Mouse (Mus musculus) heart, adult 11 months (tissue): Measurements from ENCODE around the gene Clcn5.
A peak's percentile ranks its signal among the peaks of the same experiment; 100 is the strongest.

Experiments used
- DNase-seq: peaks from one replicate; pipeline ENCODE4 v3.0.0; 2022

The Clcn5 gene

DNA sequence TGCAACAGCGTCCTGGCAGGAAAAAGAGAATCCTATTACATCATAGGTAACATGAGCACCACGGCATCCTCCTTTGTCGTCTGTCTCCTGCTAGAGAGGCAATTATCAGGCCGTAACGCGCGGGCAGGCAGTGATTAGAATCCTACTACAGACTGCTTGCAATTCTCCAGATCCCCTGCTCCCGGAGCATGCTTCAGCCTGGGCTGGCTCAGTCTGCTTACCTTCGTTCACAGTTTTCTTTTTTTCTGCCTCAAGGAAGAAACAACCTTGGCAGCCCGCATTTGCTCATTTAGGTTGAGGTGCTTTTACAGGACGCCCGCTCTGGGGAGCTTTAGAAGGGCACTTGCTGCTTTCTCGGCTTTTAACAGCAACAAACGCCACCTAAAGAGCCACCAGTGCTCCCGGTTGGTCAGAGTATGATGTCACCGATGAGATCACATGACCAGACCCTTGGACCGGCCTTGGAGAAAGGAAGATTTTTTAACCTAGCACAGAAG, 130.8 kb downstream of the Clcn5 start:
- no peak for DNase-seq

DNA sequence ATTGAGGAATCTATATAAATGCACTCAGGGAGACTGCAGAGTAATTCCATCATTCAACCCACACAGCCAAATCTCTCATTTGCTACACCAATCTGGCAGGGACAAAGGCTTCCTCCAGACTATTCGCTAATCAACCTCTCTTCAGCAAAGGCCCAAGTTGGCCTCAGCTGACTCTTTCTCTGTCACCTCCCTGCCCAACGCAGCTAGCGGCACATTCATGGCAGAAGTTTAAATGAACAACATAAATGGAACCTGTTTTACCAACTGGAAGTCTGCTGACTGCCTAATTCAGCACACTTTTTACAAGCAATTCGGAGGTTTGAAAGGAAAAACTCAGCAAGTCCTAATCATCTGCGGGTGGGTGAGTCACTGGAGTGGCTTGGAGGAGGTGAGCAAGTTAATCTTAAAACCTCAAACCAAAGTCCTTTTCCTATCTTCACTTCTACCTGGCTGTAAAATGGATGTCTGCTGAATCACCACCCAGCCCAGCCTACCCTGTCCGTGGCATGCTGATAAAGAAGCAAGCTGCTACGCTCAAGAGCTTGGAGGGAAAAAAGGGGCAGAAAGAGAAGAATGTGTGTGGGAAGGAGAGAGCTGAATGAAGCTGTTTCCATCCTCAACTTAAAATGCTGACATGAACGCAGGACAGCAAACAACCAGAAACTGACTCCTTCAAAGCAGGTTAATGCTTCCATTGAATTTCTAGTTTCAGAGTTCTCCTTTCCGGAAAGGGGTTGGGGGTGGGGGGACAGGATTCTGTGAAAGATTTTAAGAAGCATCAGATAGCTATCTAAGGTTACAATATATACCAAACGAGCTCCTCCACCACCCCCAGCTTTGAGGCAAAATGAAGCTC, 131.5 kb downstream of the Clcn5 start:
- DNase-seq, result no peak

DNA sequence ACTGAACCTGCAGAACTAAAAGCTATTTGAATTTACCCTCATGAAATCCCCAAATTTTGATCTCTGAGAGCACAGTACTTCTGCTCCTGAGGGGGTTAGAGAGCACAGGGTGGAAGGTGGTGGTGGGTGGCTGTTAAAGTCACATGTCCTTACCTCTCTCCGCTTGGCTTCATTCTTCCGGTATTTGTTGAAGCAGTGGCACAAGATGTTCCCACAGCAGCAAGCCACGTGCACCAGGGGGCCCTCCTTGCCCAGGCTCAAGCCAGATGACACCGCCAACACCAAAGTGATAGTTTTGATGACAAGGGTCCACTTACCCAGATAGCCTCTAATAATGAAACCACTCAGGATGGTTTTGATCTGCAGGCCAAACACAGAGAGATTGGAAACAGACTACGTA, 149.0 kb downstream of the Clcn5 start:
- DNase-seq, result no peak

DNA sequence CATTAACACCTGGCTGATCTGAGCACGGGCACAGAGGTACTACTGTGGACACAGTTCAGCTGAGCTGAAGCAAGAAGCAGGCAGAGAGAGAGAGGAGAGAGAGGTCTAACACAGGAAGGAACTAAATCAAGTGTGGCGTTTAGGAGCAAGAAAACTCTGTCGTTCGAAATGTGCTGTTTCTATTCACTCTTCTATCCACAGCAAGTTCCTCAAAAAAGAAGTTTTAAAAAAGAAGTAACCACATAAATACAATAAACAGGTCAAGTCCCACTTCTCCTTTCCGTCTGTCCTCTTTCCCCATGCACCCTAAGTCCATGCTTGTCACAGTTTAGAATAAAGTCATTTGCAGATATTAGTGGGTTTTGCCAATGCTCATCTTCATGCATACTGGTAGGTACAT, 150.4 kb downstream of the Clcn5 start:
- no peak for DNase-seq

DNA sequence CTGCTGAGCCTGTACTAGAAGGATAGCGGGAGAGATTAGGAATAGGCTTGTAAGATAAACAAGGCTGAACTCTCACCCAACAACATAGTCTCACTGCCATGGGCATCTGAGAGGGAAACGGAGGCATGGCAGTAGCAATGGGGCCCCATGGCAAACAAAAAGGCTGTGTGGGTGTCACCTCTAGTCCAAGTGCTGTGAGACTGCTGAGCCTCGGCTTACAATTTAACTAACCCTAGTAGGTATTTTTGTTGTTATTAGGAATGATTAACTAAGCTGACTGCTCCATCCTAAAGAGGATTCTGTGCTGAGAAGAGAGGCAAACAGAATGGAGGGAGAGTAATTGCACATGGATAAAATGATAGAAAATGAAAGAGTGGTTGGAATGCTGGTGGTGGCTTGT, 161.2 kb downstream of the Clcn5 start:
- DNase-seq, result no peak

DNA sequence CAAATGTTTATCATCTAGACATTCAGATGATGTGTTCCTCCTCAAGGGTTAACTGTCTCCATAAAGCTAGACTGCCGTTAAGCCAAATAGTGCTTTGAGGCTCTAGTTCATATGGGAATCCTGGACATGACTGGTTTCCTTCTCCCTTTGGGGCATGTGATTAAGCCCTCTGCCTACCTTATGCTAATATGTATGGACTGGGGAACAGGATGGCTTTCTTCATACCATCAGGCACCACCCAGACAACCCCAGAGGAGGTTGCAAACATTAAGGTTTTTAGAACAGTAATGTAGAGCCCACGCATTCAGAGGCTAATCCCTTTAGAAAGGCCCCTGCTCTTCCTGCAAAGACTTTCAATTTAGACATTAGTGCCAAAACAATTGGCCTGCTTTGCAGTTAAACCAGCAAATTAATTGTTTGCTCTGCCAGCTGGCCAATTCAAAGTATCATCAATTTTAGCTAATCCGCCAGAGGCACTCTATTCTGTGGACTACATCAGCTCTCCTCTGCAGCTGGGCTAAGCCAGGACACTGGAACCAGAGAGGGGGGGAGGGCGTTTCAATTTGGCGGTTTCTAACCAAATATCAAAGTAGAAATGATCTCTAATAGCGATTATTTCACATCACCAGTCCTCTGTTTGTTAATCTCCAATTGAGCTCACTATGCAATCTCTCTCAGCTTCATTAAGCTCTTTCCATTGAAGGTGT, 163.0 kb downstream of the Clcn5 start:
- no peak for DNase-seq

DNA sequence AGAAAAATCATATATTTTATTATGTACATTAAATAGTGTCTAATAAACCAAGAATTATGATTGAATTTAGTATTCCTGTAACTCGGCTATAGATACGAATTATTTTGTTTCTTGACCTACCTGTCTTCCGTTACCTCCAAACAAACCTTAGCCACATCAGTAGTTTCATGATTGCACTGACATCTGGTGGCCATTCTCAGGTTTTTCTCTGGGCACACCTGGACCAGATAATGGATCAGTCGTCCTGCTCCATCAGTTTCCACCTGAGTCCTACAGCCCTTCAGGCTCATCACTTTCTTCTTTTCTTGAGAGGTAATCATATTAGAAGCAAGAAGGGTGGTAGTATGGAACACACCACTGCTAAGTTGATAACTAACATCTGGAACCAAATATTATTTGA, 169.0 kb downstream of the Clcn5 start:
- DNase-seq, result no peak

DNA sequence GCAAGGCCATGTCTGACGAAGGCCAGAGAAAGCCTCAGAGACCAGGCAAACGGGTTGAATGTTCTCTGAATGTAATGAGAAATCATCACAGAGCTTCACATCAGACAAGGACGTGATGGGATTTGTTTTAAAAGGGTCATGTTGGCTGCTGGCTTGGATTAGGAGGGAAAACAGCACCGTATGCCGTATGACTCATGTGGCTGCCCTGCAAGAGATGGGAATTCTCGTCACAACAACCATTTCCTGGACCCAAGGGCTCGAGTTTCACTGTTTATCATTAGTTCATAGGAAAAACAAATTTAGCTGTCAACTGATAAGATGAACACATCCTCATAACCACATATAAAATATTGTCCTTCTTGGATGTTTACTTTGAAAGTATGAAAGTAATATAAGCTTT, 173.0 kb downstream of the Clcn5 start:
- no peak for DNase-seq

DNA sequence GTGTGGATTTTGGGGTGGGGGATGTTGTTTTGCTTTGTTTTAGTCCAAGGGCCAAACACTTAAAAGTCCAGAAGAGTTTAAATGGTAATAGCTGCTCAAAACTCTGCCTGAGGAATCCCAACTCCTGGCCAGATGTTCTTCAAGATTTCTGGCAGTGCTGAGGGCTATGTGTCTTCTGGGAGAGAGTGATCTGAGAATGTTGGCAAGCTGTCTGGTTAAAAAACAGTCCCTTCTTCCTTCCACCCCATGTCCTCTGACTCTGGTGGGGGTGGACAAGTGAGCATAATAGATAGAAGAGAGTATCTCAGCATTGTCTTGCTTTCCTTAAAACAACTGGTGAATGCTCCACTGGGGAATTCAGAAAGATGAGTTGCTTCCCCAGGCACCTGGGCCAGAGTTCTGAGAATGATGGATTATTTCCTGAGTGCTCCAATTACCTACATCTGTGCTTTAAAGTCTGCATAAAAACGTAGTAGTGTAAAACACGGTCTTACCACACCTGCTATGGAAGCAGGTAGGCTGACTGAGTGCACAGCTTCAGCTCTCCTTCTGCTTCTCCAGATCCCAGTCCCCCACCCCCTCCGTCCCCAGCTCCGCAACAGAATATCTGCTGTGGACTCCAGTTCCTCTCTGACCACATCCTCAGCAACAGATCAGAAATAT, 197.4 kb downstream of the Clcn5 start:
- DNase-seq, result peak; percentile 89

DNA sequence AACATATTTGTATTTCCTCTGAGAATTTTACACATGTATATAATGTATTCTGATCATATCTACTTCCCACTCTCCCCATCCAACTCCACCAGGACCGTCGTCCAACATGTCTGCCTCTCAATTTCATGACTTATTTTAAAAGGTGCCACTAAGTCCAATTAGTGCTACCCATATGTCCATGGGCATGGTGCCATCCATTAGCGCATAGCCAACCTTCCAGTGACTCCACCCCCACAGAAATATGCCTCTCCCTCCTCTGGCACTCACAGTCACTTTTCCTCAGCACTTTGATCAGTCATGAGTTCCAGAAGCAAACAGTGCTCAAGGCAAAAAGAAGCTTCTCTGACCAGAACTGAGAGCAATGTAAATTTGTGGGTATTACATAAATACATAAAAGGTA, 204.3 kb downstream of the Clcn5 start:
- no peak for DNase-seq
